Mouse (Mus musculus) adrenal gland, postnatal 10 days (tissue): ENCODE measurements around the gene Nop58. TPM values are rescaled to one million over a fixed set of nuclear protein-coding genes. Genes with fewer than 3 reads are reported as not detected.
A peak's percentile ranks its signal among the peaks of the same experiment; 100 is the strongest.
"Not testable (repeated sequence)": the region's sequence is repeated elsewhere in the genome, so short reads cannot be mapped to it uniquely, and the experiment has no call there.

Experiments used
- DNase-seq: peaks from one replicate; pipeline ENCODE4 v3.0.0; 2021; ENCODE audit warnings: mixed read lengths
- long read RNA-seq, 2 experiments: library from polyadenylated mRNA; stranded (forward); transcript quantifications; one replicate each; pipeline ENCODE4 v2.0.0; 2021
- total RNA-seq, 2 experiments: library from RNA; stranded (reverse); gene quantifications; 2 replicates each; pipeline ENCODE4 v1.2.3; 2021

The Nop58 gene
- total RNA-seq: 100 to 1,000 TPM; 114 to 126 TPM
- long read RNA-seq, experiment 1, full-length matches to known transcripts: 25 of 75 reads
- long read RNA-seq, experiment 1, partial matches to known transcripts: 32 of 75 reads
- long read RNA-seq, experiment 1, other reads (novel, unspliced or antisense): 18 of 75 reads
- long read RNA-seq, experiment 2, full-length matches to known transcripts: 13 of 20 reads
- long read RNA-seq, experiment 2, partial matches to known transcripts: 5 of 20 reads
- long read RNA-seq, experiment 2, other reads (novel, unspliced or antisense): 2 of 20 reads

DNA sequence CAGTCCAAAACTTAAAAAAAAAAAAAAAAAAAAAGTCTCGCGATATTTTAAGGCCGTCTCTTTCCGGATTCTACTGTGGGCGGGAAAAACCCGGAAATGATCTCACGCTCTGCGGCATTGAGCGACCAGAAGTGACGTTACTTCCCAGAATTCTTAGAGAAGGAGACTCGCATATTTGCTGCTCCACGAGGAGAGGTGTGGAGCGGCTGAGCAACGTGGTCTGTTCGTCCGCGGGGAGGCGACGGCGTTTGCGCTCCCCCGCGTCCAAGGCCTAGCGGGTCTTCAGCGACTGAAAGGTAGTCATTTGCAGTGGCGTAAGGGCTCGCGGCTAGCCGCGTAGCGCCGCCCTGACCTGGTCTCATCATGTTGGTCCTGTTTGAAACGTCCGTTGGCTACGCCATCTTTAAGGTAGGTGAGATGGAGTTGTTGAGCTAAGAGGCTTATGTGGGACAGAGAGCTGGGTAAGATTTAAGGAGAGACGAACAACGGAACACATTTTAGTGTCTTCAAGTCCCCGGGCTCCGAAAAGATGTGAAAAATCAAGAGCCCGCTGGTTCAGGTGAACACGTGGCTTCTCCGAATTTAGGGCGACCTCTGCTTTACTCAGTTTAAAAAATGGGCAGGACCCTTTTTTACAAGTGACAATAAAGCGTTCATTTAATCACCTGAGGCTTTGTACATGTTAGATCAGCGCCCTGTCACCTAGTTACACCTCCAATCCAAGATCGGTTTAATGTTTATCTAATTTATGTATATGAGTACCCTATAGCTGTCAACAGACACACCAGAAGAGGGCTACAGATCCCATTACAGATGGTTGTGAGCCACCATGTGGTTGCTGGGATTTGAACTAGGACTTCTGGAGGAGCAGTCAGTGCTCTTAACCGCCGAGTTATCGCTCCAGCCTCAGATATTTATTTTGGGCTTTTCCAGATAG, at the start of gene Nop58:
Gene Nop58, plus strand, starts transcription at position 153 of the 937 bp plus-strand sequence.
- peak; percentile 88 for DNase-seq

- no peak for DNase-seq
Measured at GRCm38 (mm10) chr1:59636349-59636748, 48.4 kb upstream of the Nop58 start.

DNA sequence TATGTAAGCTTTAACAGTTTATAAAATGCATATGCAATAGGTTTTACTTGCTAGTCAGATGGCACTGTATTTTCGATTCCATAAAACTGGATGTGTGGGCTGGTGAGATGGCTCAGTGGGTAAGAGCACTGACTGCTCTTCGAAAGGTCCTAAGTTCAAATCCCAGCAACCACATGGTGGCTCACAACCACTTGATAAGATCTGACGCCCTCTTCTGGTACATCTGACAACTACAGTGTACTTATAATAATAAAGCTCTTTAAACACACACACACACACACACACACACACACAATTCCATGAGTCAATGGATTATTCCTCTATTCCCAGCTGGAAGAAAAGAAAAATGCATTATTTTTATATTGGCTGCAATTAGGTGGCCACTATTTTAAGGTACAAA, 46.4 kb upstream of the Nop58 start:
- DNase-seq: no peak

DNA sequence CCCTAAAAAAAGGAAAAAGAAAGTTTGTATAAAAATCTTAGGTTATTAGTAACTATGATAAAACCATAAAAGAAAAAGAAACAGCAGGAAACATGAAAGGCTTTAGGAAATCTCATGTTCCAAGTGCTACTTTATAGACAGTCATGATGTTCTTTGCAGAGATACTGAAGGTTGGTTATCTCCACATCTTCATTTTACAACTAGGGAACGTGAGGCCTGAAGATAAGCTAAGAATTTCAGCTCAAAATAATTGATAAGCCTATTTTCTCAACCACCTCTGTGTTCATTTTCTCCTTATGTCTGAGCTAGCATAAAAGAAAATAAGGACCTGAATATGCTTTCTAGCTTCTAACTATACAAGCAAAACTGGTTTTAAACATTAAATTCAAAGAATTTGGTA, 42.3 kb upstream of the Nop58 start:
- no peak for DNase-seq

GRCm38 (mm10) chr1:59646502-59646901, 38.3 kb upstream of the Nop58 start:
- not testable (repeated sequence) for DNase-seq

GRCm38 (mm10) chr1:59651201-59651819, 33.5 kb upstream of the Nop58 start:
- no peak for DNase-seq

DNA sequence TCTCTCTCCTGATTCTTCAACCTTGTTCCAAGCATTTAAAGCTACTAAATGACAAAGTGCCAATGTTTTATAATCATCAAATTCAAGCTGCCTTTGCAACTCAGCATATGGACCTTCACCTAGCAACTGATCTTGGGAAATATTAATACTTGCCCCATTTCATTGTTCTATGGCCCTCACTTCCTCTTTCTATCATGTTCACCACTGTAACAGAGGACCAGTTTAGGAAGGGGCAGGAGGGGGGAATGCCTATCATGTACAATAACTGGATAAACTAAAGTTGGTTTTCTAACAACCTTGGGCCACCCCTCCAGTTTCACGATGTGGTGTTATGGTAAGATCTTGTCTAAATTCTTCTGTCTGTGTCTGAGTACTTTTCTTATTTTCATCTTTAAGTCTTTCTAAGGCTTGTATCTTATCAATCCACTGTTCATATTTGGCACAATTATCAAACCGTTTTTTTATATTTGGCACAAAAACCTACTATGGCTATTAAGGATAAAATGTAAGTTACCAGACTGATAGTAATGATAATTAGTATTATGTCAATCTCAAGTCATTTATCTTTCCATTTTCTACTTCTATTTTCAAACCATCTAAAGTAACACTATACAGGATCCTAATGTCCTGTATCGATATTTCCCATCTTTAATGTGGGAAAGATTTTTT, 31.4 kb upstream of the Nop58 start:
- DNase-seq: no peak

- no peak for DNase-seq
Measured at GRCm38 (mm10) chr1:59656244-59657171, 28.3 kb upstream of the Nop58 start.

GRCm38 (mm10) chr1:59663456-59664135, 21.2 kb upstream of the Nop58 start:
- no peak for DNase-seq

DNA sequence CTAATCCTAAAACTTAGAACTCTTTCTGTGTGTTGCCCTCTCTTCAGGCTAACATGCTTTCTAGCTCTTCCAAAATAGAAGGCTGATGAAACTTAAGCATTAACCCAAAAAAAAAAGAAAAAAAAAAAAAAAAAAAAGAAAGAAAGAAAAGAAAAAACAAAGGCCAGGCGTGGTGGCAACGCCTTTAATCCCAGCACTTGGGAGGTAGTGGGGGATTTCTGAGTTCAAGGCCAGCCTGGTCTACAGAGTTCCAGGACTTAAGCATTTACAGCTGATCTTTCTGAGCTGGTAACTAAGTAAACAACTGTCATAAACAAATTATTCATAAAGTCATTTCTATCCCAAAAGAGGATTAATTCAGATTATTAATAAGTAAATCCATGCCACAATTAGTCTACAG, 15.9 kb upstream of the Nop58 start:
- no peak for DNase-seq

DNA sequence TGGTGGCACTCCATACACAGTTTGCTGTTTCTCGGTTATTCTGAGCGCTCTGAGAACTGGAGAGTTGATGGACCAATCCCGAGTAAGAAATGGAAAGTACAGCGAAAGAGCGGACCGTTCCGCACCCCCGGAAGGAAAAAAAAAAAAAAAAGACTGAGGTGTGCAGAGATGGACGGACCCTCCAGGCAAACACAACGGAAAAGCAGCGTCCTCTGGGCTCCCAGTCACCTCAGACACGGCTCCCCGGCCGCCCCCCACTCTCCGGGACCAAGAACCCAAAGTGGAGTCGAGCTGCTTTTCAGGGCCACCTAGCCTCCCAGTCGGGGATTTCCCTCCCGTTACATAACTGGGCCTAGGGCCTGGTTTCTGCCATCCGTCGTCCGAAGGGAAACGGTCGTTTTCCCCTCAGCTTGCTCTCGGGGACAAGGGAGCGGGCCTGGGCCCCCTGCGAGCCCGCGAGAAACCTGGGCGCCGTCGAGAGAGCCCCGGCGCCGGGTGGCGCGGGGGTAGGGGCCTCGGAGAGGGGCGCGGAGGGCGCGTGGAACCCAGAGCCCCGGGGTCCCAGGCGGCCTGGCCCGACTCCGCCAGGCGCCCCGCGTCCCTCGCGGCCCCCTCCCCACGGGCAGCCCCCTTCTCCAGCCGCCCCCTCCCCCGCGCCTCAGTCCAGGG, 14.7 kb upstream of the Nop58 start:
- DNase-seq: peak; percentile 65

- DNase-seq: peak; percentile 94
Measured at GRCm38 (mm10) chr1:59670641-59671168, 14.1 kb upstream of the Nop58 start, which contains the start of gene Sumo1. Gene Sumo1 (minus strand): TSS chr1:59670834.

DNA sequence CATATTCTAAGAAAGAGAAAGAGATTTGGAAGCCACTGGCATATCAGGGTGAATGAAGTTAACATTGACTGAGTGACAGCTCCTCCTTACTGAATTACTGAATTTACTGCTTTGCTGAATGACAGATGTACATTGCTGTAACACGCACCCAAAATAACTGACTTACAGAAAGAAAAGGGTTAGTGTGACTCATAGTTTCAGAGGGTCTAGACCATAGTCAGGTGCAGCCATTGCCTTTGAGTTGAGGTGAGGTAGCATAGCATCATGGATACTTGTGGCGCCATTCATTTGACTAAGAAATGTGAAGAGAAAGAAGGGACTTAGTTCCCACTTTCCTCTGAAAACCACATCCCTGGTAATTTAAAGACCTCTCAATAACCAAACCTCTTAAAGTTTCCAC, 11.1 kb upstream of the Nop58 start:
- DNase-seq: no peak

GRCm38 (mm10) chr1:59683926-59684818, 599 bp upstream of the Nop58 start:
- peak; percentile 42 for DNase-seq

- no peak for DNase-seq
Measured at GRCm38 (mm10) chr1:59687493-59687892, 2.7 kb downstream of the Nop58 start.

DNA sequence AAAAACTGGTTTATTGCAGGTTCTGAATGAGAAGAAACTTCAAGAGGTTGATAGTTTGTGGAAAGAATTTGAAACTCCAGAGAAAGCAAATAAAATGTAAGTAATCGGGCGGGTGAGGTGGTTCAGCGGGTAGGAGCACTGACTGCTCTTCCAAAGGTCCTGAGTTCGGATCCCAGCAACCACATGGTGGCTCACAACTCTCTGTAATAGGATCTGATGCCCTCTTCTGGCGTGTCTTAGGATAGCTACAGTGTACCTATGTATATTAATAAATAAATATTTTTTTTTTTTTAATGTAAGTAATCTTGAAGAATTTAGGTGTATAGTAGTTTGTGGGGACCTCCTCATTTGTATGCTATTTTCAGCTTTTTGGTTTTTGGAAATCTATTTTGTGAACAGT, 5.7 kb downstream of the Nop58 start:
- no peak for DNase-seq

GRCm38 (mm10) chr1:59697751-59698150, 13.0 kb downstream of the Nop58 start:
- no peak for DNase-seq

DNA sequence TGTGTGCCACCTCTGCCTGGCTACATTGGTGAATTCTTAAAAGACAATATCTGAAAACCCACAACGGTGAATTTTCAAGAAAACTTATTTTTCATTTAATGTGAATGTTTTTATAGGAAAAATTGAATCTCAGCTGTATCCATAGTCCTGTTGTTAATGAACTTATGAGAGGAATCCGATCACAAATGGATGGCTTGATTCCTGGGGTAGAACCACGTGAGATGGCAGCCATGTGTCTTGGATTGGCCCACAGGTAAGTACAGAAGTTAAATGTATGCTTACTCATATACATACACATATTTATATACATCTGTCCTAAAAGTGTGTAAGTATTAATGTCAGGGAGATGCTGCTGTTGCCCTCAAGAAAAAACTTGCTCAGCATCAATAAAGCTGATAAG, 13.4 kb downstream of the Nop58 start:
- DNase-seq: no peak

DNA sequence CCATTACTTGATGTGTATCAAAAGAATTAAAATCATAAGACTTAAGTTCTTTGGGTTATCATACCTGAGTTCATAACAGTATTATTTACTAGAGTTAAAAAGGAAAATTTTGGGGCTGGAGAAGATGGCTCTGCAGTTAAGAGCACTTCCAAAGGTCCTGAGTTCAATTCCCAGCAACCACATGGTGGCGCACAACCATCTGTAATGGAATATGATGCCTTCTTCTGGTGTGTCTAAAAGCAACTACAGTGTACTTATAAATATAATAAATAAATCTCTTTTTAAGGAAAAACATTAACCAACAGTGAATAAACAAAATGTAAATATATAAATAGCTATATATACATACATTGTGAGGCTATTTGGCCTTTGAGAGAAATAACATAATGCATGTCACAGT, 17.0 kb downstream of the Nop58 start:
- DNase-seq: no peak
